Mouse (Mus musculus): ENCODE measurements at regions not wholly inside any gene's neighbourhood (a gene's known extent, or its start where the extent isn't known, plus 50 kb on each side); places are given as distances from the start of the nearest gene placed in this dataset.
A peak's percentile ranks its signal among the peaks of the same experiment; 100 is the strongest.

- Histone ChIP-seq H3K4me3 (no peak overlapping the region), H3K27ac (no peak overlapping the region), H3K4me2 (replicated peaks) (no peak overlapping the region), H3K36me3 (no peaks in the 10 kb centered on the region), H3K27me3 (replicated peaks) (no peaks in the 10 kb centered on the region), H3K9me3 (no peaks in the 10 kb centered on the region), H3K9ac (no peak overlapping the region), H3K4me1 (no peaks in the 10 kb centered on the region)
- 87% methylated on average over 1 of the region's 1 CpGs for WGBS
- ATAC-seq (ENCODE audit: low FRiP score, low read depth), result no peak
Observed at GRCm38 (mm10) chr12:15261604-15262003, 555.1 kb downstream of the Trib2 start.

- Histone ChIP-seq H3K36me3 (no peaks in the 10 kb centered on the region), H3K4me2 (replicated peaks) (no peak overlapping the region), H3K4me1 (no peaks in the 10 kb centered on the region), H3K4me3 (no peak overlapping the region), H3K27me3 (replicated peaks) (no peaks in the 10 kb centered on the region), H3K9me3 (no peaks in the 10 kb centered on the region), H3K9ac (no peak overlapping the region), H3K27ac (no peak overlapping the region)
- WGBS, result 56% methylated on average over 2 of the region's 2 CpGs
- no peak for ATAC-seq (ENCODE audit: low FRiP score, low read depth)
Observed at GRCm38 (mm10) chr12:15260907-15261415, 555.8 kb downstream of the Trib2 start.

- H3K4me3 ChIP-seq, result no peak overlapping the region
- H3K9ac ChIP-seq, result no peak overlapping the region
- ATAC-seq (ENCODE audit: low FRiP score, low read depth), result no peak; the same call in 1 of the 2 replicates
- no peaks in the 10 kb centered on the region for H3K27me3 ChIP-seq (replicated peaks)
- H3K36me3 ChIP-seq, result no peaks in the 10 kb centered on the region
- no peak overlapping the region for H3K27ac ChIP-seq
- no peaks in the 10 kb centered on the region for H3K9me3 ChIP-seq
- H3K4me2 ChIP-seq (replicated peaks), result no peak overlapping the region
- whole genome bisulfite sequencing, result 43% methylated on average over 4 of the region's 4 CpGs
- no peaks in the 10 kb centered on the region for H3K4me1 ChIP-seq
Observed at GRCm38 (mm10) chr12:15244966-15245365, 571.8 kb downstream of the Trib2 start.

- H3K4me3 ChIP-seq, result no peak overlapping the region
- 0 out of 2 replicates have a peak, but pooled peaks cover 4% of the 10 kb centered on the region for H3K4me1 ChIP-seq
- no peak overlapping the region for H3K27ac ChIP-seq
- 81% methylated on average over 5 of the region's 5 CpGs for WGBS
- no peaks in the 10 kb centered on the region for H3K36me3 ChIP-seq
- H3K27me3 ChIP-seq (replicated peaks), result no peaks in the 10 kb centered on the region
- H3K9me3 ChIP-seq, result no peaks in the 10 kb centered on the region
- no peak overlapping the region for H3K9ac ChIP-seq
- H3K4me2 ChIP-seq (replicated peaks), result no peak overlapping the region
- ATAC-seq (ENCODE audit: low FRiP score, low read depth), result peak; percentile 71
Observed at GRCm38 (mm10) chr12:15222497-15223170, 594.1 kb downstream of the Trib2 start.

- Histone ChIP-seq H3K36me3 (no peaks in the 10 kb centered on the region), H3K27me3 (replicated peaks) (no peaks in the 10 kb centered on the region), H3K9ac (no peak overlapping the region), H3K4me3 (no peak overlapping the region), H3K4me1 (0 out of 2 replicates have a peak, but pooled peaks cover 4% of the 10 kb centered on the region), H3K27ac (0 out of 2 replicates have a peak overlapping the region, but pooled peaks have one; percentile 20), H3K4me2 (replicated peaks) (0 out of 2 replicates have a peak overlapping the region, but pooled peaks have one; percentile 30), H3K9me3 (no peaks in the 10 kb centered on the region)
- peak; percentile 75 for ATAC-seq (ENCODE audit: low FRiP score, low read depth)
- WGBS, result 30% methylated on average over 8 of the region's 8 CpGs
Observed at GRCm38 (mm10) chr12:15218504-15218903, 598.2 kb downstream of the Trib2 start.

- WGBS, result 50% methylated on average over 3 of the region's 3 CpGs
- Histone ChIP-seq H3K27ac (no peak overlapping the region), H3K9ac (no peak overlapping the region), H3K4me2 (replicated peaks) (no peak overlapping the region), H3K27me3 (replicated peaks) (no peaks in the 10 kb centered on the region), H3K4me3 (no peak overlapping the region), H3K36me3 (no peaks in the 10 kb centered on the region), H3K9me3 (no peaks in the 10 kb centered on the region), H3K4me1 (0 out of 2 replicates have a peak, but pooled peaks cover 4% of the 10 kb centered on the region)
- no peak for ATAC-seq (ENCODE audit: low FRiP score, low read depth)
Observed at GRCm38 (mm10) chr12:15216180-15216579, 600.5 kb downstream of the Trib2 start.

- H3K4me1 ChIP-seq, result no peaks in the 10 kb centered on the region
- no peaks in the 10 kb centered on the region for H3K27me3 ChIP-seq (replicated peaks)
- no peak overlapping the region for H3K27ac ChIP-seq
- H3K36me3 ChIP-seq, result no peaks in the 10 kb centered on the region
- 56% methylated on average over 6 of the region's 6 CpGs for WGBS
- no peak overlapping the region for H3K4me3 ChIP-seq
- no peaks in the 10 kb centered on the region for H3K9me3 ChIP-seq
- ATAC-seq (ENCODE audit: low FRiP score, low read depth), result no peak
- no peak overlapping the region for H3K4me2 ChIP-seq (replicated peaks)
- no peak overlapping the region for H3K9ac ChIP-seq
Observed at GRCm38 (mm10) chr12:15174411-15175041, 642.2 kb downstream of the Trib2 start.

GRCm38 (mm10) chr12:15162605-15163004 lies 654.1 kb downstream of the Trib2 start:
- Histone ChIP-seq H3K9me3 (no peaks in the 10 kb centered on the region), H3K4me2 (replicated peaks) (no peak overlapping the region), H3K27ac (no peak overlapping the region), H3K36me3 (no peaks in the 10 kb centered on the region), H3K27me3 (replicated peaks) (no peaks in the 10 kb centered on the region), H3K4me3 (no peak overlapping the region), H3K9ac (no peak overlapping the region), H3K4me1 (no peaks in the 10 kb centered on the region)
- 83% methylated on average over 5 of the region's 5 CpGs for WGBS
- no peak for ATAC-seq (ENCODE audit: low FRiP score, low read depth)

GRCm38 (mm10) chr12:15161864-15162263 lies 654.9 kb downstream of the Trib2 start:
- Histone ChIP-seq H3K27ac (no peak overlapping the region), H3K36me3 (no peaks in the 10 kb centered on the region), H3K9me3 (no peaks in the 10 kb centered on the region), H3K9ac (no peak overlapping the region), H3K4me3 (no peak overlapping the region), H3K27me3 (replicated peaks) (no peaks in the 10 kb centered on the region), H3K4me2 (replicated peaks) (no peak overlapping the region), H3K4me1 (no peaks in the 10 kb centered on the region)
- 62% methylated on average over 3 of the region's 3 CpGs for WGBS
- no peak for ATAC-seq (ENCODE audit: low FRiP score, low read depth)

- Histone ChIP-seq H3K36me3 (no peaks in the 10 kb centered on the region), H3K27me3 (replicated peaks) (no peaks in the 10 kb centered on the region), H3K4me2 (replicated peaks) (no peak overlapping the region), H3K9ac (no peak overlapping the region), H3K27ac (no peak overlapping the region), H3K4me3 (no peak overlapping the region), H3K4me1 (no peaks in the 10 kb centered on the region), H3K9me3 (no peaks in the 10 kb centered on the region)
- no peak for ATAC-seq (ENCODE audit: low FRiP score, low read depth)
- 88% methylated on average over 2 of the region's 2 CpGs for WGBS
Observed at GRCm38 (mm10) chr12:15160478-15160998, 656.2 kb downstream of the Trib2 start.

- H3K27me3 ChIP-seq (replicated peaks), result no peaks in the 10 kb centered on the region
- H3K4me1 ChIP-seq, result no peaks in the 10 kb centered on the region
- H3K4me3 ChIP-seq, result no peak overlapping the region
- 88% methylated on average over 2 of the region's 2 CpGs for WGBS
- no peaks in the 10 kb centered on the region for H3K36me3 ChIP-seq
- no peak overlapping the region for H3K4me2 ChIP-seq (replicated peaks)
- H3K27ac ChIP-seq, result no peak overlapping the region
- ATAC-seq (ENCODE audit: low FRiP score, low read depth), result no peak
- no peaks in the 10 kb centered on the region for H3K9me3 ChIP-seq
- no peak overlapping the region for H3K9ac ChIP-seq
Observed at GRCm38 (mm10) chr12:15146398-15146797, 670.3 kb downstream of the Trib2 start.

- no peaks in the 10 kb centered on the region for H3K9me3 ChIP-seq
- H3K9ac ChIP-seq, result no peak overlapping the region
- H3K27me3 ChIP-seq (replicated peaks), result no peaks in the 10 kb centered on the region
- H3K4me2 ChIP-seq (replicated peaks), result no peak overlapping the region
- no peak overlapping the region for H3K27ac ChIP-seq
- 0 out of 2 replicates have a peak, but pooled peaks cover 3% of the 10 kb centered on the region for H3K4me1 ChIP-seq
- H3K36me3 ChIP-seq, result no peaks in the 10 kb centered on the region
- no peak overlapping the region for H3K4me3 ChIP-seq
- WGBS, result 27% methylated on average over 5 of the region's 5 CpGs
- ATAC-seq (ENCODE audit: low FRiP score, low read depth), result no peak
Observed at GRCm38 (mm10) chr12:15137039-15137438, 679.7 kb downstream of the Trib2 start.

Data from neural tube, embryonic 12.5 days (tissue).